Mouse (Mus musculus) MEL (cell line): ENCODE data around the gene Slc44a5. TPM values are rescaled to one million over a fixed set of nuclear protein-coding genes. Genes with fewer than 3 reads are reported as not detected.

Experiments used
- DNase-seq: peaks from one replicate; pipeline ENCODE4 v3.0.0; 2011; ENCODE audit warnings: low read depth, low spot score
- H3K27ac ChIP-seq: 2 replicates; pipeline ENCODE4 v1.5.1; 2012; ENCODE audit warnings: low read depth, mild to moderate bottlenecking, control low read depth, low read length, moderate library complexity; ENCODE audit not compliant: control insufficient read depth
- H3K27me3 ChIP-seq, 2 experiments: fragments of 150-350 bp in 1 of 2; sonication (generic) in 1 of 2; 2 replicates each; pipeline ENCODE4 v1.6.1; 2012; ENCODE audit warnings: low read length in 2 of 2, mild to moderate bottlenecking in 2 of 2, improper control_type of control experiment in 1 of 2, moderate library complexity in 1 of 2; ENCODE audit not compliant: insufficient read depth in 2 of 2, control insufficient read depth in 1 of 2
- H3K36me3 ChIP-seq, 2 experiments: 2 replicates each; pipeline ENCODE4 v1.6.1; 2012 to 2014; ENCODE audit warnings: low read length in 2 of 2, improper control_type of control experiment in 1 of 2, inconsistent platforms in 1 of 2, mild to moderate bottlenecking in 1 of 2; ENCODE audit not compliant: insufficient read depth in 2 of 2, control insufficient read depth in 1 of 2
- H3K4me1 ChIP-seq, 2 experiments: fragments of 150-350 bp in 1 of 2; sonication (generic) in 1 of 2; 2 replicates each; pipeline ENCODE4 v1.6.1; 2012; ENCODE audit warnings: low read length in 2 of 2, improper control_type of control experiment in 1 of 2, mild to moderate bottlenecking in 1 of 2; ENCODE audit not compliant: insufficient read depth in 2 of 2, control insufficient read depth in 1 of 2
- H3K4me3 ChIP-seq, 2 experiments: fragments of 150-350 bp in 1 of 2; sonication (generic) in 1 of 2; 2 replicates each; pipeline ENCODE4 v1.5.1; 2012; ENCODE audit warnings: low read depth in 2 of 2, low read length in 2 of 2, mild to moderate bottlenecking in 2 of 2, moderate library complexity in 2 of 2, control low read depth in 1 of 2, improper control_type of control experiment in 1 of 2; ENCODE audit not compliant: control insufficient read depth in 1 of 2, insufficient read depth in 1 of 2
- H3K79me2 ChIP-seq: 2 replicates; pipeline ENCODE4 v1.6.1; 2012; ENCODE audit warnings: mild to moderate bottlenecking, low read length, moderate library complexity; ENCODE audit not compliant: control insufficient read depth, poor library complexity, insufficient read depth
- H3K9ac ChIP-seq: 2 replicates; pipeline ENCODE4 v1.6.1; 2012; ENCODE audit warnings: low read depth, mild to moderate bottlenecking, control low read depth, low read length, moderate library complexity; ENCODE audit not compliant: control insufficient read depth, poor library complexity, severe bottlenecking
- H3K9me3 ChIP-seq: fragments of 150-350 bp; sonication (generic); replicated peaks from 2 replicates; pipeline ENCODE4 v1.6.1; 2012; ENCODE audit warnings: mild to moderate bottlenecking, low read length, improper control_type of control experiment, moderate library complexity; ENCODE audit not compliant: insufficient read depth
- BHLHE40 ChIP-seq: IDR thresholded peaks from 2 replicates; pipeline ENCODE4 v1.6.1; 2012; ENCODE audit warnings: low read depth, mild to moderate bottlenecking, inconsistent platforms, low read length, improper control_type of control experiment, borderline replicate concordance
- CHD1 ChIP-seq: IDR thresholded peaks from 2 replicates; pipeline ENCODE4 v1.6.1; 2012; ENCODE audit warnings: low read depth, mild to moderate bottlenecking, inconsistent platforms, low read length, improper control_type of control experiment
- CHD2 ChIP-seq: IDR thresholded peaks from 2 replicates; pipeline ENCODE4 v1.6.1; 2011; ENCODE audit warnings: low read length, improper control_type of control experiment
- CTCF ChIP-seq, 3 experiments: IDR thresholded peaks in 2 of 3; conservative IDR thresholded peaks in 1 of 3; 2 replicates each; pipeline ENCODE4 v1.5.1; 2011 to 2012; ENCODE audit warnings: low read length in 3 of 3, low read depth in 2 of 3, mild to moderate bottlenecking in 2 of 3, improper control_type of control experiment in 1 of 3, inconsistent platforms in 1 of 3, mixed read lengths in 1 of 3, moderate library complexity in 1 of 3; ENCODE audit not compliant: control insufficient read depth in 1 of 3, insufficient read depth in 1 of 3, poor library complexity in 1 of 3, severe bottlenecking in 1 of 3
- E2F4 ChIP-seq: IDR thresholded peaks from 2 replicates; pipeline ENCODE4 v1.6.1; 2011; ENCODE audit warnings: low read depth, low read length, improper control_type of control experiment, borderline replicate concordance
- ETS1 ChIP-seq: IDR thresholded peaks from 2 replicates; pipeline ENCODE4 v1.6.1; 2012; ENCODE audit warnings: low read depth, mild to moderate bottlenecking, inconsistent platforms, low read length, improper control_type of control experiment, moderate library complexity
- GABPA ChIP-seq: IDR thresholded peaks from 2 replicates; pipeline ENCODE4 v1.6.1; 2012; ENCODE audit warnings: low read depth, mild to moderate bottlenecking, inconsistent platforms, low read length, improper control_type of control experiment, moderate library complexity
- GATA1 ChIP-seq: IDR thresholded peaks from 2 replicates; pipeline ENCODE4 v1.6.1; 2011; ENCODE audit warnings: low read depth, low read length, improper control_type of control experiment
- HCFC1 ChIP-seq: IDR thresholded peaks from 2 replicates; pipeline ENCODE4 v1.6.1; 2012; ENCODE audit warnings: low read depth, mild to moderate bottlenecking, inconsistent platforms, low read length, improper control_type of control experiment, moderate library complexity
- MAFK ChIP-seq: IDR thresholded peaks from 2 replicates; pipeline ENCODE4 v1.6.1; 2011; ENCODE audit warnings: low read depth, mild to moderate bottlenecking, low read length, improper control_type of control experiment, borderline replicate concordance
- MAX ChIP-seq: IDR thresholded peaks from 2 replicates; pipeline ENCODE4 v1.6.1; 2011; ENCODE audit warnings: low read length, improper control_type of control experiment
- MAZ ChIP-seq: IDR thresholded peaks from 2 replicates; pipeline ENCODE4 v1.6.1; 2012; ENCODE audit warnings: low read depth, mild to moderate bottlenecking, inconsistent platforms, low read length, improper control_type of control experiment
- MEF2A ChIP-seq: IDR thresholded peaks from 2 replicates; pipeline ENCODE4 v1.6.1; 2014; ENCODE audit warnings: low read depth, mild to moderate bottlenecking, inconsistent platforms, low read length, improper control_type of control experiment; ENCODE audit not compliant: poor library complexity, insufficient replicate concordance, severe bottlenecking; ENCODE audit errors: extremely low read depth
- MXI1 ChIP-seq: IDR thresholded peaks from 2 replicates; pipeline ENCODE4 v1.6.1; 2011; ENCODE audit warnings: mild to moderate bottlenecking, low read depth, low read length, improper control_type of control experiment
- MYB ChIP-seq: IDR thresholded peaks from 2 replicates; pipeline ENCODE4 v1.6.1; 2011; ENCODE audit warnings: mild to moderate bottlenecking, low read depth, low read length, improper control_type of control experiment
- NRF1 ChIP-seq: IDR thresholded peaks from 2 replicates; pipeline ENCODE4 v1.6.1; 2014; ENCODE audit warnings: low read depth, mild to moderate bottlenecking, inconsistent platforms, low read length, improper control_type of control experiment, moderate library complexity; ENCODE audit not compliant: poor library complexity, insufficient read depth, severe bottlenecking
- POLR2A ChIP-seq, 2 experiments: IDR thresholded peaks; 2 replicates each; pipeline ENCODE4 v1.6.1; 2011 to 2012; ENCODE audit warnings: low read length in 2 of 2, mild to moderate bottlenecking in 2 of 2, control low read depth in 1 of 2, improper control_type of control experiment in 1 of 2, low read depth in 1 of 2, moderate library complexity in 1 of 2; ENCODE audit not compliant: control insufficient read depth in 1 of 2, insufficient read depth in 1 of 2, poor library complexity in 1 of 2
- POLR2AphosphoS5 ChIP-seq: IDR thresholded peaks from 2 replicates; pipeline ENCODE4 v1.6.1; 2012; ENCODE audit warnings: low read depth, borderline replicate concordance, mild to moderate bottlenecking, inconsistent platforms, low read length, moderate library complexity, mixed read lengths
- RAD21 ChIP-seq: IDR thresholded peaks from 2 replicates; pipeline ENCODE4 v1.6.1; 2011; ENCODE audit warnings: mild to moderate bottlenecking, low read depth, low read length, improper control_type of control experiment
- RCOR1 ChIP-seq: IDR thresholded peaks from 2 replicates; pipeline ENCODE4 v1.6.1; 2012; ENCODE audit warnings: low read depth, mild to moderate bottlenecking, inconsistent platforms, low read length, improper control_type of control experiment
- SIN3A ChIP-seq: IDR thresholded peaks from 2 replicates; pipeline ENCODE4 v1.6.1; 2012; ENCODE audit warnings: low read length, improper control_type of control experiment, inconsistent platforms
- SMC3 ChIP-seq: IDR thresholded peaks from 2 replicates; pipeline ENCODE4 v1.6.1; 2011; ENCODE audit warnings: low read depth, low read length, improper control_type of control experiment
- TAL1 ChIP-seq: IDR thresholded peaks from 2 replicates; pipeline ENCODE4 v1.6.1; 2012; ENCODE audit warnings: mild to moderate bottlenecking, inconsistent platforms, low read length, moderate library complexity, mixed read lengths
- USF1 ChIP-seq: IDR thresholded peaks from 2 replicates; pipeline ENCODE4 v1.6.1; 2014; ENCODE audit warnings: low read depth, mild to moderate bottlenecking, inconsistent platforms, low read length, improper control_type of control experiment, moderate library complexity
- USF2 ChIP-seq, 2 experiments: IDR thresholded peaks; 2 replicates each; pipeline ENCODE4 v1.6.1; 2011 to 2012; ENCODE audit warnings: improper control_type of control experiment in 2 of 2, low read length in 2 of 2, borderline replicate concordance in 1 of 2, inconsistent platforms in 1 of 2, low read depth in 1 of 2, mild to moderate bottlenecking in 1 of 2; ENCODE audit not compliant: insufficient read depth in 1 of 2
- ZKSCAN1 ChIP-seq: IDR thresholded peaks from 2 replicates; pipeline ENCODE4 v1.6.1; 2012; ENCODE audit warnings: low read depth, mild to moderate bottlenecking, inconsistent platforms, low read length, improper control_type of control experiment, moderate library complexity
- ZMIZ1 ChIP-seq: IDR thresholded peaks from 2 replicates; pipeline ENCODE4 v1.6.1; 2012; ENCODE audit warnings: low read depth, mild to moderate bottlenecking, inconsistent platforms, low read length, improper control_type of control experiment, moderate library complexity
- ZNF384 ChIP-seq: IDR thresholded peaks from 2 replicates; pipeline ENCODE4 v1.6.1; 2012; ENCODE audit warnings: low read depth, mild to moderate bottlenecking, inconsistent platforms, low read length, improper control_type of control experiment
- polyA plus RNA-seq, 2 experiments: library from polyadenylated mRNA; stranded (reverse) in 1 of 2; unstranded in 1 of 2; fragments of >175 nt in 1 of 2; fragments of >200 nt in 1 of 2; gene quantifications; 2 replicates each; pipeline versions ENCODE4 v1.2.1 to v1.2.4; 2012; ENCODE audit warnings: low replicate concordance in 2 of 2, low read depth in 1 of 2; ENCODE audit not compliant: insufficient read length in 2 of 2, insufficient read depth in 1 of 2, missing spikeins in 1 of 2
- total RNA-seq: library from RNA; depleted of rRNA; stranded (reverse); fragments of 300-350 nt; gene quantifications from 2 replicates; pipeline ENCODE4 v1.2.3, GENCODE M21; 2012

The Slc44a5 gene
- total and polyA plus RNA-seq, 3 experiments, result not detected

GRCm38 (mm10) chr3:154101671-154102070 lies 128.4 kb downstream of the Slc44a5 start:
- DNase-seq, result no peak
- H3K27ac ChIP-seq, result no peak overlapping the region
- no peaks in the 10 kb centered on the region for H3K27me3 ChIP-seq
- TF ChIP-seq MAX, result no peak
- no peak for TF ChIP-seq CTCF (IDR thresholded peaks at IDR 0.05 in 2 of 3, conservative IDR thresholded peaks at IDR 0.05 in 1 of 3; ENCODE audit: control insufficient read depth in 1 of 3, insufficient read depth in 1 of 3, low read depth in 2 of 3, low read length in 3 of 3, poor library complexity in 1 of 3, severe bottlenecking in 1 of 3)
- TF ChIP-seq RAD21, result no peak
- TF ChIP-seq RCOR1, result no peak
- TF ChIP-seq CHD1, result no peak
- TF ChIP-seq ZMIZ1, result no peak
- no peak for TF ChIP-seq USF1
- no peak for TF ChIP-seq HCFC1
- no peak for TF ChIP-seq MXI1
- TF ChIP-seq NRF1, result no peak
- no peak for TF ChIP-seq ZKSCAN1
- TF ChIP-seq MAFK, result no peak
- no peak for TF ChIP-seq ETS1
- no peak for TF ChIP-seq MEF2A
- TF ChIP-seq SIN3A, result no peak
- no peak for TF ChIP-seq GATA1
- no peak for TF ChIP-seq TAL1
- no peak for TF ChIP-seq GABPA
- TF ChIP-seq USF2 (IDR thresholded peaks at IDR 0.05; ENCODE audit: borderline replicate concordance in 1 of 2, insufficient read depth in 1 of 2, low read depth in 1 of 2, low read length in 2 of 2), result no peak
- no peaks in the 10 kb centered on the region for H3K9me3 ChIP-seq
- no peak overlapping the region for H3K9ac ChIP-seq
- no peaks in the 10 kb centered on the region for H3K79me2 ChIP-seq
- H3K4me1 ChIP-seq, result no peaks in the 10 kb centered on the region
- H3K36me3 ChIP-seq, result no peaks in the 10 kb centered on the region
- no peak overlapping the region for H3K4me3 ChIP-seq

- TF ChIP-seq MAZ (no peak), NRF1 (no peak), SMC3 (no peak), CTCF (IDR thresholded peaks at IDR 0.05 in 2 of 3, conservative IDR thresholded peaks at IDR 0.05 in 1 of 3; ENCODE audit: control insufficient read depth in 1 of 3, insufficient read depth in 1 of 3, low read depth in 2 of 3, low read length in 3 of 3, poor library complexity in 1 of 3, severe bottlenecking in 1 of 3) (no peak), BHLHE40 (no peak), GATA1 (no peak), GABPA (no peak), E2F4 (no peak), CHD2 (no peak), ETS1 (no peak), ZMIZ1 (no peak), POLR2AphosphoS5 (no peak), SIN3A (no peak), POLR2A (IDR thresholded peaks at IDR 0.05; ENCODE audit: control insufficient read depth in 1 of 2, insufficient read depth in 1 of 2, low read depth in 1 of 2, low read length in 2 of 2, poor library complexity in 1 of 2) (no peak), TAL1 (no peak), ZNF384 (no peak), MYB (no peak)
- TF ChIP-seq, all 39 proteins: peak for 0
These were observed 137.3 kb downstream of the Slc44a5 start for GRCm38 (mm10) chr3:154110528-154110927.

More at GRCm38 (mm10) chr3:154110528-154110927, 137.3 kb downstream of the Slc44a5 start:
- Histone ChIP-seq H3K79me2 (no peaks in the 10 kb centered on the region), H3K27me3 (peaks cover 0 to 3% of the 10 kb centered on the region in 2 experiments; a peak in 3 of 4 replicates), H3K9ac (no peak overlapping the region), H3K9me3 (no peaks in the 10 kb centered on the region), H3K4me3 (no peak overlapping the region), H3K36me3 (no peaks in the 10 kb centered on the region), H3K27ac (no peak overlapping the region), H3K4me1 (no peaks in the 10 kb centered on the region)
- no peak for DNase-seq
